Mouse (Mus musculus): Measurements from ENCODE around the gene Tfip11. TPM values are rescaled to one million over a fixed set of nuclear protein-coding genes. Genes with fewer than 3 reads are reported as not detected.
"Not testable (repeated sequence)": the region's sequence is repeated elsewhere in the genome, so short reads cannot be mapped to it uniquely, and the experiment has no call there.

Tfip11 gene
- total RNA-seq, 2 experiments from 2014 or later, result 10.6 to 10.7 TPM

- peak; percentile 83 for DNase-seq
Measured at GRCm38 (mm10) chr5:112289819-112290535, 36.2 kb upstream of the Tfip11 start.

GRCm38 (mm10) chr5:112290536-112290880 lies 35.6 kb upstream of the Tfip11 start:
- DNase-seq, result no peak

DNA sequence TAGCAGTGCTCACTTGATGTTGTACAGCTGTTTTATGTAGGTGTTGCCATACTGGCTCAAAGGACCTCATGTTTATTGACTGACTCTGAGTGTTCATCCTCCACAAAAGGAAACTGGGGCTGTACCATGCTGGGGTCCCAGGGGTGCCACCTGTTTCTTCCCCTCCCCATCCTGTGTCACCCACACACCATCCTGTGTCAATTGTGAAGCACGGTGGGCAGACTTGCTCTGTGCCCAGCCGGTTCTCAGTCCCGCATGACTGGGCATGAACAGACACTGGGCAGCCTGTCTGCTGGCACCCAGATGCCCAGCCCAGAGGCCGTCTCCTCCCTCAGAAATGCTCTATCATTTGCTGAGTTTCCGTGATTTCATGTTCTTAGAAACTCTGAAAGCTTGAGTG lies 34.3 kb upstream of the Tfip11 start:
- no peak for DNase-seq

- no peak for DNase-seq
Measured at GRCm38 (mm10) chr5:112292343-112292980, 33.7 kb upstream of the Tfip11 start.

DNA sequence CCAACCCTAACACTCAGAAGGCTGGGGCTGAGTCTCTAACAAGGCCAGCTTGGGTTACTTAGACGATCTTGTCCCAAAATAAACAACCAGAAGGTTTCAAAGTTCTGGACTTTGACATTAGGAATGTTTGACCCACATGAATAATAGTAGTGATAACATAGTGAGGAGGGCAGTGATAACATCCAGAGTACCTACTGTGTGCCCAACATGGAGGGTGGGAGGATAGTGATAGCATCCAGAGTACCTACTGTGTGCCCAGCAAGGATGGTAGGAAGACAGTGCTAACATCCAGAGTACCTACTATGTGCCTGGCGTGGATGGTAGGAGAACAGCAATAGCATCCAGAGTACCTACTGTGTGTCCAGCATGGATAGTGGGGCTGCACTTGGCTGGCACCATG lies 32.4 kb upstream of the Tfip11 start:
- no peak for DNase-seq

- no peak for DNase-seq
Measured at GRCm38 (mm10) chr5:112294696-112295095, 31.5 kb upstream of the Tfip11 start.

DNA sequence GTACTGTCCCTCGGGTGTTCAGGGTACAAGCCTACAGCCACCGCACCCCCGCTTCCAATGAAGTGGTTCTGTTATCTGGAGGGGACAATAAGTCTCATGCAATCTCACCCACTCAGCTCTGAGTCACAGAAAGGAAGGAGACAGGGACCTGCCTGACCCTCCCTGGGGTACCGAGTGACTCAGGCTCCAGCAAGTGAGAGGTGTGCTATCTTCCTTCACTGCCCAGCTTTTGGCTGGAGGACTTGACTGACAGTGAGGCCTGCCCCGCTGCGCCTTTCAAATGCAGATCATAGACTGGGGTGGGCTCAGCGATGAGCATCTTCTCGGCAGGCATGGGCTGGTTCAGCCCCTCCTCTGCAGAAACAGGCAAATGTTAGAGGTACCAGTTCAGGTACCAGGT lies 31.0 kb upstream of the Tfip11 start:
- DNase-seq, result no peak

- no peak for DNase-seq
Measured at GRCm38 (mm10) chr5:112295564-112295963, 30.6 kb upstream of the Tfip11 start.

DNA sequence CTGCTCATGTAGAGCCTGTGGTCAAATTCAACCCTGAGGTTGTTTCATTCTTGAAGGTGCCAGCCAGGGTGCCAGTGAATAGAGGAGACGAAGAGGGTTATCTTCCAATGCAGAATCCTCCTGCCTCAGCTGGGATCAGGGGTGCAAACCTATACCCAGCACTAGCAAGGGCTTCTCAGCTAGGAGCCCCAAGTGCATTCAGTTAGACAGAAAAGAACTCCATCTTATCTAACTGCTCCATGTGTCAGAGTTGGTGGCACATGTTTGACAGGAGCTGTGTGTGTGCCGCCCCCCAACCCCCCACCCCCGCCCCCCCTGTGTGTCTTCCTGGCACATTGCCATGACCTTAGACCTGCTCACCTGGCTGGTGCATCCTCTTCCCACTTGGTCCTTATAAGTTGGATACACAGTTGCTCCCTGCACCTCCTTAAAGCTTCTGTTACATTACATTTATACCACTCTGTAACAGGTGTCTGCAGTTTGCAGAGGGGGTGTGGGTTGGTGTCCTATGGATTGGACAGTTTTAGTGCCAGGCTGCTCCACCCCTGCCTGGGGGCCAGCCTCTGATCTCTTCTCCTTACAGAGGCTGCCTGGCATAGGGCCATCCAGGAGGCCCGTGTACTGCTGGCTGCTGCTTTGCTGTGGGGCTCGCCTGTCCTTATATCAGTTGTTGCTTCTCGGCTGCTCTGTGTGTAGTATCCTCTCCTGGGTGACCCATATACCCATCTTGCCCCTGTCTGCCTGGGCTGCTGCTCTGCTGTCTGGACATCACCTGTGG lies 29.6 kb upstream of the Tfip11 start:
- no peak for DNase-seq

- DNase-seq, result no peak
Measured at GRCm38 (mm10) chr5:112297257-112297656, 28.9 kb upstream of the Tfip11 start.

- peak; percentile 52 for DNase-seq
Measured at GRCm38 (mm10) chr5:112298226-112298988, 27.8 kb upstream of the Tfip11 start.

DNA sequence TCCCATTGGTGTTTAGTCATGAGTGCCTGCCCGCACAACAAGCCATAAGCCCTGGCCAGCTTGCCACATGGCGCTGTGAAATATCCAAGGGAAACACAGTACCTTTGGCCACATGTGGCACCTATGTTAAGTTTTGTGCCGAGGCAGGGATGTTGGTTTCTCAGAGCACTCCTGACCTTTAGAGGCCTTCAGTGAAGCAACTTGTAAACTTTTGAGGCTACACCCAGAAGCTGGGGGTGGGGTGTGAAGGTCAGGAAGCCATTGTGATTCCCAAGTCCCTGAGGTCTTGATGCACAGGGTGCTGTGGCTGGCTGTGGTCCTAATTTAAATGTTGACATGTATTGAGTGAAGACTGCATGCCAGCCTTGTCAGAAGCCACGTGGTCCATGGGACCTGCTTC lies 26.8 kb upstream of the Tfip11 start:
- DNase-seq, result no peak

GRCm38 (mm10) chr5:112300112-112300511 lies 26.0 kb upstream of the Tfip11 start:
- no peak for DNase-seq

DNA sequence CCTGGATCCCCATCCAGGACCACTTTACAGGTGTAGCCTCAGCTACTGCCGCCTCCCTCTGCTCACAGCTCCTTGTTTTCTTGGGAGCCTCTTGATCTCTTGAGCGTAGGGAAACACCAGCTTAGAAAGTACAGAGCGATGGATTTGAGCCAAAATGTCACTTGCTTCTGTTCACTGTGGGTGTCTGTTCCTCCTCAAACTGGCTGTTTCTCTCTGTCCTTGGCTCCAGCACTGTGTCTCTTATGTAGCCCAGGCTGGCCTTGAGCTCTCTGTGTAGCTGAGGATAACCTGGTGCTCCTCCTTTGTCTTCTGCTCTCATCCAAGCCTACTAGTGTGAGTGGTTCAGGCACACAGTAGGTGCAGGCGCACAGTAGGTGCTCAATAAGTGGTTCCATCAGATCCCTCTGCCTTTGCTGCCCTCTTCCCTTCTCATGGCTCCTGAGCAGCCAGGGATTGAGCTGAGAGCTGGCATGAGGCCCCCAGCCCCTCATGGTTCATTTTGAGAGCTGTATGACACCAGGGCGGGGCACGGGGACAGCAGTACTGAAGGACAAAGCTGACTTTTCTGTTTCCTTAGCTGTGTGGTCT lies 25.3 kb upstream of the Tfip11 start:
- no peak for DNase-seq

DNA sequence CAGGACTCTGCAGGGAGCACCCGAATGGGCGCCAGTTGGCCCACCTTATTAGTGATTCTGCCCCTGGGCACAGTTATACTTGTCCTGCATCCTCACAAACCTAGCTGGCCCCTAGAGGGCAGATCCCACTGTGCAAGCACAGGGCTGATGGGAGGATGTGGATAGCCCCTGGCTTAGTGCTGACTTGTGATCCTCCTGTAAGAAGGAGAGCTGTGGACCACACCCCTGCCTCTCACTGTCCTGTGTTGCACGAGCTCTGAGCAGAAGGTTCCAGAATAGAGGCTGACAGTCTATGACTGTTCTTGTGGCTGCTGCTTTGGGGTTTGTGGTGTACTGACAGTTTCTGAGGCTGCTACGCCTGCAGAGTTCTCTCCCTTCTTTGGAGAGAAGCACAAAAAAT lies 24.5 kb upstream of the Tfip11 start:
- no peak for DNase-seq

DNA sequence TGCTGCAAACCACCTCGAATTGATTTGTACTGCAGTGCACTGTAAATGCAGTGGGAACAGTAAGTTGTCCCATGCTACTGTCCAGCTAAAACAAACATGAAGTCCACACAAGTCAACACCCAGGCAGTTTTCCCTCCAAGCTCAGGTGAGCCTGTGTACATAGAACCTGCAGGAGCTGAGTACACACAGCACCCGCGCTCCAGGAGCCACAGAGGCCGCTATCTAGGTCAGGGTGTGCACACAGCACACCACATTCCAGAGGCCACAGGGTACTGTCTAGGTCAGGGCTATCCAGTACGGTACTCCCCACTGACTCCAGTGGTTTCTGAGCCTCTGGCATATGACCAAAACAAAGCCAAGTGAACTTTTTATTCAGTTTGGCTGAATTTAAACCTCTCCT lies 23.8 kb upstream of the Tfip11 start:
- no peak for DNase-seq

DNA sequence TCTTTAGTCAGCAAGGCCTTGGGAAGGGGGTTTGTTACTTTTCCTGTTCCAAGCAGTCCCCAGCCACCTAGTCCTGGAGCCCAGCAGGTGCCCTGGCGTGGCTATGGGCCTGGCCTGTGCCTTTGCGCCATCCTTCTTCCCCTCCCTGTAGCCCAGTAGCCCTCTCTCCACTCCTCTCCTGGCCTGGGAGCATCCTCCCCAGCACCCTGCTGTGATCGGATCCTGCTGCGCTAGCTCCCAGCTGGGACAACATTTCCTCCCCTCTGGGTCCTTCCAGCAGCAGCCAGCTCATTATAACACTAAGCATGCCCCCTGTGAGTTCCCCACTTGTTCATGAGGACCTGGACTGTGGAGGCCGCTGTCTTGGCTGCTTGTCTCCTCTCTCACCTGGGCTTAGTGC lies 20.3 kb upstream of the Tfip11 start:
- DNase-seq, result no peak

DNA sequence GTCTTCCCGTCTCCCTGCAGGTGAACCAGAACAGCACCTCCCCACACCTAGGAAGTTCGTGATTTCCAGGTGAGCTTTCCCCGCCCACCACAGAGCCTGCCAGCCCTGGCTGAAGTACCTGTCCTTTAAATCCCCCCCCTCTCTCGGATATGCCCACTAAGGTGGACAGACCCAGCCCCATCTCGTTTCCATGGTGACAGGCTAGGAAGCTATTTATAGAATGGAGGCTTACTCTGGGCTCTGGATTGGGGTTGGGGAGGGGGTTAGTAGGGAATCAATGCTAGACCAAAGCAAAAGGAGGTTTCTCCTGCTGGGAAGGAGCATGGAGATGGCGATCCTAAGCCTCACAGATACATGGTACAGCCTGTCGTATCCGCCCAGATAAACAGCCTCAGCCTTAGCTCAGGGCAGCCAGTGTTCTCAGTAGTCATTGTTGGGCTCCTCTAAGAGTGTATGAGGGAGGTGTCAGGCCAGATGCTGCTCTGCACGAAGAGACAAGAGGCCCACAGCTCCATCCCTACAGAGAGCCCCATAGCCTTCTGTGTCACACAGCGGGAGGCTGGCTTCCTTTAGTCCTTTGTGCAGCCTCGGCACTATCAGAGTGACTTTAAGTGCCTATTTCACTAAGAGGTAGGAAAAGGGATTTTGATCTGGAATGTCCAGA lies 12.8 kb upstream of the Tfip11 start:
- no peak for DNase-seq

DNA sequence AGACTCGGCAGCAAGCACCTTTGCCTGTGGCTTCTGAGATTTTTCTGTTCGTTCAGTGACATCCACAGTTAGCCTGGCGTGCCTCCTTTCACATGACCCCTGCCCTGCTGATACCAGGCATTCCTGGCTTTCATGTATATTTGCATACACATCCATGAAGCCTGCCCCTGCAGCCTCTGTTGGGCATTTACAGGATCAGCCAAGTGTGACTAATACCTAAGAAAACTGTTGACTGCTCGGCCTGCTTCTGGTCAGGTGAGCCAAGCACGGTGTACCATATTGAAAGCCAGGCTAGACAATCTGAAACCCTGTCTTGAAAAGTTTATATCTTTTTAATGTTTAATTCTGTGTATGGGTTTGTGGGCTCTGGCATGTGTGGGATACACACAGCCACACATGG lies 9.7 kb upstream of the Tfip11 start:
- no peak for DNase-seq

- DNase-seq, result no peak
Measured at GRCm38 (mm10) chr5:112317328-112317727, 8.8 kb upstream of the Tfip11 start.

DNA sequence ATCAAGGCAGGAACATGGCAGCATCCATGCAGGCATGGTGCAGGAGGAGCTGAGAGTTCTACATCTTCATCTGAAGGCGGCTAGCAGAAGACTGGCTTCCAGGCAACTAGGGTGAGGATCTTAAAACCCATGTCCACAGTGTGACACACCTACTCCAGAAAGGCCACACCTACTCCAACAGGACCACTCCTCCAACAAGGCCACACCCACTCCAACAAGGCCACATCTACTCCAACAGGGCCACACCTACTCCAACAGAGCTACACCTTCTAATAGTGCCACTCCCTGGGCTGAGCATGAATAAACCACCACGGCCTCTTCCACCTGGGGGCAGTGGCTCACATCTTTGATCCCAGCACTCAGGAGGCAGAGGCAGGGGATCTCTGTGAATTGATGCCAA lies 6.8 kb upstream of the Tfip11 start:
- DNase-seq, result not testable (repeated sequence)

GRCm38 (mm10) chr5:112320379-112320778 lies 5.8 kb upstream of the Tfip11 start:
- DNase-seq, result no peak
